Mouse (Mus musculus) adrenal gland, postnatal 14 days (tissue): ENCODE measurements at regions not wholly inside any gene's neighbourhood (a gene's known extent, or its start where the extent isn't known, plus 50 kb on each side); places are given as distances from the start of the nearest gene placed in this dataset.
A peak's percentile ranks its signal among the peaks of the same experiment; 100 is the strongest.

Source experiments
- DNase-seq: peaks from one replicate; pipeline ENCODE4 v3.0.0; 2021; ENCODE audit warnings: mixed read lengths

- no peak for DNase-seq
Measured at GRCm38 (mm10) chr7:116857744-116858143, 353.6 kb downstream of the Nucb2 start.

- no peak for DNase-seq
Measured at GRCm38 (mm10) chr7:116882268-116882964, 378.2 kb downstream of the Nucb2 start.

GRCm38 (mm10) chr7:116893846-116894245 lies 389.7 kb downstream of the Nucb2 start:
- peak; percentile 5 for DNase-seq

- no peak for DNase-seq
Measured at GRCm38 (mm10) chr7:116915797-116916196, 411.6 kb downstream of the Nucb2 start.

- no peak for DNase-seq
Measured at GRCm38 (mm10) chr7:116917921-116918670, 413.9 kb downstream of the Nucb2 start.

- DNase-seq, result no peak
Measured at GRCm38 (mm10) chr7:116946448-116946847, 434.3 kb upstream of the Xylt1 start.

- no peak for DNase-seq
Measured at GRCm38 (mm10) chr7:116959196-116959895, 421.4 kb upstream of the Xylt1 start.

- no peak for DNase-seq
Measured at GRCm38 (mm10) chr7:116963839-116964238, 416.9 kb upstream of the Xylt1 start.

GRCm38 (mm10) chr7:116991351-116991750 lies 389.4 kb upstream of the Xylt1 start:
- no peak for DNase-seq

- DNase-seq, result no peak
Measured at GRCm38 (mm10) chr7:116992166-116992565, 388.6 kb upstream of the Xylt1 start.

- no peak for DNase-seq
Measured at GRCm38 (mm10) chr7:116995770-116996169, 385.0 kb upstream of the Xylt1 start.

- no peak for DNase-seq
Measured at GRCm38 (mm10) chr7:117003167-117003566, 377.6 kb upstream of the Xylt1 start.

GRCm38 (mm10) chr7:117018349-117018748 lies 362.4 kb upstream of the Xylt1 start:
- DNase-seq, result no peak

GRCm38 (mm10) chr7:117021716-117022115 lies 359.1 kb upstream of the Xylt1 start:
- DNase-seq, result peak; percentile 44

- DNase-seq, result no peak
Measured at GRCm38 (mm10) chr7:117044926-117045325, 335.9 kb upstream of the Xylt1 start.

- no peak for DNase-seq
Measured at GRCm38 (mm10) chr7:117049249-117049648, 331.5 kb upstream of the Xylt1 start.

- DNase-seq, result no peak
Measured at GRCm38 (mm10) chr7:117065771-117066170, 315.0 kb upstream of the Xylt1 start.

- peak; percentile 79 for DNase-seq
Measured at GRCm38 (mm10) chr7:117090911-117091550, 289.7 kb upstream of the Xylt1 start.

GRCm38 (mm10) chr7:117092860-117093259 lies 287.9 kb upstream of the Xylt1 start:
- no peak for DNase-seq

GRCm38 (mm10) chr7:117097618-117098017 lies 283.2 kb upstream of the Xylt1 start:
- DNase-seq, result no peak

- DNase-seq, result no peak
Measured at GRCm38 (mm10) chr7:117099041-117099440, 281.7 kb upstream of the Xylt1 start.

- no peak for DNase-seq
Measured at GRCm38 (mm10) chr7:117103035-117103434, 277.7 kb upstream of the Xylt1 start.
